In genomic region chr3:31094531-31095178, GRCm38 (mm10) we compare ENCODE assay signal across 8 mouse cellular contexts. TPM values are rescaled to one million over a fixed set of nuclear protein-coding genes. Genes with fewer than 3 reads are reported as not detected.
DNase-seq lines count a peak whose midpoint lies in the region; ATAC-seq and TF ChIP-seq lines count a peak whose summit lies in the region.

Gene Skil (plus strand): TSS chr3:31095058.

- H3K4me1 ChIP-seq in bone marrow, adult 2 months (ENCODE audit: control insufficient read depth, insufficient read depth, low read length), result peaks cover 3% of the 10 kb centered on the region
- peaks cover 26% of the 10 kb centered on the region for H3K4me1 ChIP-seq in embryonic facial prominence, embryonic 15.5 days
- H3K4me1 ChIP-seq in kidney, embryonic 15.5 days, result peaks cover 31% of the 10 kb centered on the region

- no peaks in the 10 kb centered on the region for H3K27me3 ChIP-seq in embryonic facial prominence, embryonic 15.5 days
- H3K27me3 ChIP-seq in kidney, embryonic 15.5 days, result no peaks in the 10 kb centered on the region

- no peak for TF ChIP-seq CTCF in bone marrow, adult 2 months (IDR thresholded peaks at IDR 0.05; ENCODE audit: control insufficient read depth, insufficient read depth, low read length)

- peak within 1 kb of the TSS; percentile 67 for H3K4me2 ChIP-seq in embryonic facial prominence, embryonic 15.5 days (replicated peaks)
- peak within 1 kb of the TSS; percentile 75 for H3K4me2 ChIP-seq in kidney, embryonic 15.5 days

- DNase-seq in 416B (ENCODE audit: low read depth) (peak; percentile 93), liver (peak; percentile 96)
- peak; percentile 95 to 97 for DNase-seq in heart, adult 9 months (ENCODE audit: low spot score in 2 of 2)
- DNase-seq in spleen, postnatal 4 days (ENCODE audit: low spot score in 2 of 2), result peak; percentile 89 to 93

- no peaks in the 10 kb centered on the region for H3K9me3 ChIP-seq in embryonic facial prominence, embryonic 15.5 days (replicated peaks)
- H3K9me3 ChIP-seq in kidney, embryonic 15.5 days (replicated peaks), result no peaks in the 10 kb centered on the region

- H3K4me3 ChIP-seq in bone marrow, adult 2 months (replicated peaks; ENCODE audit: control insufficient read depth, low read depth, low read length), result peak within 1 kb of the TSS; percentile 75
- peak within 1 kb of the TSS; percentile 70 for H3K4me3 ChIP-seq in embryonic facial prominence, embryonic 15.5 days (replicated peaks)
- H3K4me3 ChIP-seq in kidney, embryonic 15.5 days (replicated peaks), result peak within 1 kb of the TSS; percentile 66

- H3K27ac ChIP-seq in bone marrow, adult 2 months (ENCODE audit: control insufficient read depth, insufficient read depth, low read depth, low read length, poor library complexity), result peak within 1 kb of the TSS; percentile 100
- H3K27ac ChIP-seq in embryonic facial prominence, embryonic 15.5 days (replicated peaks), result peak within 1 kb of the TSS; percentile 98
- peak within 1 kb of the TSS; percentile 99 for H3K27ac ChIP-seq in kidney, embryonic 15.5 days

- under 1% methylated on average over 103 of the region's 109 CpGs for WGBS in bone marrow, adult 2 months
- WGBS in embryonic facial prominence, embryonic 15.5 days, result under 1% methylated on average over 74 of the region's 109 CpGs
- WGBS in kidney, embryonic 15.5 days, result under 1% methylated on average over 87 of the region's 109 CpGs

- H3K9ac ChIP-seq in embryonic facial prominence, embryonic 15.5 days, result peak within 1 kb of the TSS; percentile 45
- peak within 1 kb of the TSS; percentile 64 for H3K9ac ChIP-seq in kidney, embryonic 15.5 days

- peak; percentile 28; the same call in 1 of the 2 replicates for TF ChIP-seq POLR2A in bone marrow, adult 2 months (IDR thresholded peaks at IDR 0.05; ENCODE audit: borderline replicate concordance, control insufficient read depth, low read depth, low read length)

- no peaks in the 10 kb centered on the region for H3K36me3 ChIP-seq in embryonic facial prominence, embryonic 15.5 days
- H3K36me3 ChIP-seq in kidney, embryonic 15.5 days, result peaks cover 15% of the 10 kb centered on the region; the same call in 1 of the 2 replicates

- ATAC-seq in embryonic facial prominence, embryonic 15.5 days (ENCODE audit: insufficient number of reproducible peaks, low FRiP score, low TSS enrichment, low read depth), result peak; percentile 96
- ATAC-seq in kidney, embryonic 15.5 days (replicated peaks; ENCODE audit: low FRiP score), result peak; percentile 98
- peak; percentile 66 for ATAC-seq in monocyte, adult 5-6 weeks (replicated peaks; ENCODE audit: insufficient number of reproducible peaks, low FRiP score, low TSS enrichment, poor library complexity, severe bottlenecking)

RNA-seq across cellular contexts. Expression of gene Skil, which starts in this region (rescaled TPM):
- polyA plus RNA-seq in bone marrow, adult 2 months (2011; ENCODE audit: insufficient read depth, insufficient read length, low replicate concordance, missing spikeins), result 1.4 and 2.9 TPM in 2 replicates
- 15.8 and 16.7 TPM in 2 replicates for polyA plus RNA-seq in embryonic facial prominence, embryonic 15.5 days (2015; fragmentation: Nextera tagmentation; extraction: Ambion mirVana)
- 19.9 and 24.0 TPM in 2 replicates for polyA plus RNA-seq in kidney, embryonic 15.5 days (2015; fragmentation: Nextera tagmentation; extraction: Ambion mirVana)
- total RNA-seq in monocyte, adult 5-6 weeks (2017), result 160 to 207 TPM (median 169 TPM) in 3 replicates

Comparison
In these comparisons a context has a peak if more than half of its experiments do, and no peak if none do; other contexts are left out.
1. Peak in every context shown above with its lines: DNase-seq, ATAC-seq, H3K4me3 ChIP-seq and H3K27ac ChIP-seq.